Mouse (Mus musculus) forebrain, embryonic 13.5 days (tissue): ENCODE data around the gene Senp7. TPM values are rescaled to one million over a fixed set of nuclear protein-coding genes. Genes with fewer than 3 reads are reported as not detected.
"Not testable (repeated sequence)": the region's sequence is repeated elsewhere in the genome, so short reads cannot be mapped to it uniquely, and the experiment has no call there.

Experiments
- ATAC-seq: fragments of 200-750 bp; cut with Nextera tagmentation; 2 replicates; pipeline ENCODE4 v1.8.0; 2017
- H3K27ac ChIP-seq: fragments of 300-500 bp; sonication (generic); 2 replicates; pipeline ENCODE4 v1.5.1; 2015; ENCODE audit warnings: inconsistent platforms, mild to moderate bottlenecking, moderate library complexity
- H3K27me3 ChIP-seq: fragments of 300-500 bp; sonication (generic); 2 replicates; pipeline ENCODE4 v1.6.1; 2015; ENCODE audit warnings: mild to moderate bottlenecking, inconsistent platforms
- H3K36me3 ChIP-seq: fragments of 300-500 bp; sonication (generic); 2 replicates; pipeline ENCODE4 v1.6.1; 2015; ENCODE audit warnings: mild to moderate bottlenecking, inconsistent platforms; ENCODE audit not compliant: poor library complexity, severe bottlenecking
- H3K4me1 ChIP-seq: fragments of 300-500 bp; sonication (generic); 2 replicates; pipeline ENCODE4 v1.6.1; 2015; ENCODE audit warnings: inconsistent platforms
- H3K4me2 ChIP-seq: fragments of 300-500 bp; sonication (generic); 2 replicates; pipeline ENCODE4 v1.6.1; 2015; ENCODE audit warnings: inconsistent platforms, mild to moderate bottlenecking, moderate library complexity
- H3K4me3 ChIP-seq: fragments of 300-500 bp; sonication (generic); 2 replicates; pipeline ENCODE4 v1.5.1; 2015; ENCODE audit warnings: mild to moderate bottlenecking, inconsistent platforms
- H3K9ac ChIP-seq: fragments of 300-500 bp; sonication (generic); 2 replicates; pipeline ENCODE4 v1.6.1; 2015; ENCODE audit warnings: mild to moderate bottlenecking, inconsistent platforms
- H3K9me3 ChIP-seq: fragments of 300-500 bp; sonication (generic); replicated peaks from 2 replicates; pipeline ENCODE4 v1.6.1; 2016; ENCODE audit warnings: inconsistent platforms
- WGBS: fragments of 180-500 bp; shearing (Covaris S2); methylation state at CpG from one replicate; pipeline ENCODE4 v1.1.7; 2015; 5-methylcytosine and 5-hydroxymethylcytosine counted together
- polyA plus RNA-seq: library from polyadenylated mRNA; unstranded; fragments of >200 nt; fragmentation: Nextera tagmentation; extraction: Ambion mirVana; gene quantifications from 2 replicates; pipeline ENCODE4 v1.2.1, GENCODE M21; 2015

The Senp7 gene
- polyA plus RNA-seq, 1 experiment from 2014 or later = 57.6 TPM

DNA sequence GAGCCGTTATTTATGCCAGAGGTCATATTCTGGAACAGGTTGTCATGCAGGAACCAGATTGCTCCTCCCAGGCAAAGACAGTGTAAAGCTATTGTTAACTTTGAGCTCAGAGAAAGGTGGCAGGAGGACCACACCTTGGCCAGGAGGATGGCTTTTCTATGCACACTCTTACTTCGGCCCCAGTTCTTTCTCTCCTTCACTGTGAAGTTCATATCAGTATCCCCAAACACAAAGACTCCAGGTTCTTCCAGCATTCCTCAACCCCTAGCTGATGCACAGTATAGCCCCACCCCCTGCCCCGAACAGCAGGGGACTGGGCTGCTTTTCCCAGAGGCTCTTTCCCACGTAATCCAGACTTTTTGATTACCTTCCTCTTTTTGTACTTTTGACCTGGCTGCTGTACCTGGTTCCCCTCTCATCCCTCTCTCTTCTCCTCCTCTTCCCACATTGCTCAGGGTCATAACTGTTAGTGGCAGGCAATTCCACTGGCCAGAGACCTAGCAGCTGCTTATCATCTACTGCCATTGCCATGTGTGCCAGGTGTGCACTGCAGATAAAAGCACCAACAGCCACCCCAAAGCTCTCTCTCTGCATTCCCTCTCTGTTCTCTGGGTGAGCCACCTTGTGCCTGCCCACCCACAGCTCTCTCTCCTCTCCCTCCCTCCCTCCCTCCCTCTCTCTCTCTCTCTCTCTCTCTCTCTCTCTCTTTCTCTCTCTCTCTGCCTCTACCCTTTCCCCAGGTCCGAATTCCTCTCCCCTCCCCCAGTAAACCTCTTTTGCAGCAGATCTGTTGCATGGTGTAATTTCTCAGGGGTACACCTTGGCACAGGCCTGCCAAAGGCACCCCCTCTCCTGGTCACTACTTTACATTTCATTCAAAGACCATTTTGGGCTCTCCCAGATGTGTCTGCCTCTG, 23.4 kb downstream of the Senp7 start:
- WGBS = 42% methylated on average over 5 of the region's 5 CpGs
- Histone ChIP-seq H3K4me2 (no peak overlapping the region), H3K9me3 (no peaks in the 10 kb centered on the region), H3K27me3 (no peaks in the 10 kb centered on the region), H3K4me3 (no peak overlapping the region), H3K36me3 (no peaks in the 10 kb centered on the region), H3K27ac (no peak overlapping the region), H3K9ac (no peak overlapping the region), H3K4me1 (peaks cover 10% of the 10 kb centered on the region)
- no peak for ATAC-seq

DNA sequence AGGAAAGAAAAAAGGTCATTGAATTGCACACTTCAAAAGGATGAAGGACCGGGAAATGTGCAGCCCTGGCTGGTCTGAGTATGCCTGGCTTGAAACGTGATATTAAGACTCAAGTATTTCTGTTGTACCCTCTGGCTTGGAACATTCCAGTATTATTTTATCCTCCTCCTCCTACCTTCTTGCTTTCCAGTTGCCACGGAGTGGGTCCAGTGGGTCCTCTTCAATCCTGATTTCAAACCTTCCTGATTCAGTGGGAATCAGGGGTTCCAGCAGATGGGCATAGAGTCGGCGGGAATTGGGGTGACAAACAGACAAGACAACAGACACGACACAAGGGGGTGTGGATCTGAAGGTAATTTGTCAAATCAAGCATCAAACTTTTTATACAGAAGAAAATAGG, 24.4 kb downstream of the Senp7 start:
- WGBS = 85% methylated on average over 6 of the region's 6 CpGs
- ATAC-seq = no peak
- Histone ChIP-seq H3K4me1 (peaks cover 18% of the 10 kb centered on the region), H3K36me3 (no peaks in the 10 kb centered on the region), H3K27me3 (no peaks in the 10 kb centered on the region), H3K9me3 (no peaks in the 10 kb centered on the region), H3K4me3 (no peak overlapping the region), H3K27ac (no peak overlapping the region), H3K9ac (no peak overlapping the region), H3K4me2 (no peak overlapping the region)

DNA sequence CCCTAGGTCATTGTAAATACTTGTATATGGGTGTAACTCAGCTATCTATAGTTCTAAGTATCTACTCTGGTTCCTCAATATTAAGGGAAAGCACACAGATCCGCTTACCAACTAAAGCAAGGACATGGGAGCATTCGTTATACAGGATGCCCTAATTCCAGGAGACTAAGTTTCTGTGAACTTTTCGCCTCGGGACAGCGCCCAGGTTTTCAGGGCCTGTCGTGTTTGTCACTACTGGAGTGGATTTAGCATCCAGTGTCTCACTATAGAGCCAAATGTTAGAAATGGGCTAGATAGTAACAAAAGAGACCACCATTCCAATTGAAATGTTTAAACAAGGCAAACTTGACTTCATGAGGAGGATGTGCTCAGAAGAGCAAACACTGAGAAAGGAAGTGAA, 25.0 kb downstream of the Senp7 start:
- H3K4me2 ChIP-seq, H3K9ac ChIP-seq, H3K27me3 ChIP-seq, H3K4me3 ChIP-seq, H3K36me3 ChIP-seq, ATAC-seq, H3K27ac ChIP-seq, H3K9me3 ChIP-seq: not testable (repeated sequence)
- WGBS = 93% methylated on average over 6 of the region's 6 CpGs
- peaks cover 18% of the 10 kb centered on the region for H3K4me1 ChIP-seq

DNA sequence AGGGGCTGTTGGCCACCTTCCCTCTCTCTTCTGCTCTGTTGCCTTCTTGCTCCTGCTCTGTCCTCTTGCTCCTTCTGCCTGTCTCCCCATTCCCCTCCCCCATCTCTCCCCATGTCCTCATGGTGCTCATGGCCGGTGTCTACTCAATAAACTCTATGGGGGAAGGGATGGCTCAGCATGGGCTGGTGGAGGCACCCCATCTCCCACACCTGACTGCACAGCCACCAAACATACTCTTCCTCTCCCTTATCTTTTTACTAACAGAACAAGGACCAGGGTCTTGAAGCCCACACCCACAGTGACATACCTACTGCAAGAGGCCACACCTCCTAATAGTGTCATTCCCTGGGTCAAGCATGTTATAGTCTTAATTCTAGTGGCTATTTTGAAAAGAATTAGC, 26.0 kb downstream of the Senp7 start:
- WGBS = 100% methylated on average over 1 of the region's 1 CpGs
- Histone ChIP-seq H3K9ac (no peak overlapping the region), H3K9me3 (no peaks in the 10 kb centered on the region), H3K4me3 (no peak overlapping the region), H3K27ac (no peak overlapping the region), H3K4me1 (peaks cover 18% of the 10 kb centered on the region), H3K4me2 (no peak overlapping the region), H3K27me3 (no peaks in the 10 kb centered on the region), H3K36me3 (peaks cover 6% of the 10 kb centered on the region; the same call in 1 of the 2 replicates)
- ATAC-seq = no peak

DNA sequence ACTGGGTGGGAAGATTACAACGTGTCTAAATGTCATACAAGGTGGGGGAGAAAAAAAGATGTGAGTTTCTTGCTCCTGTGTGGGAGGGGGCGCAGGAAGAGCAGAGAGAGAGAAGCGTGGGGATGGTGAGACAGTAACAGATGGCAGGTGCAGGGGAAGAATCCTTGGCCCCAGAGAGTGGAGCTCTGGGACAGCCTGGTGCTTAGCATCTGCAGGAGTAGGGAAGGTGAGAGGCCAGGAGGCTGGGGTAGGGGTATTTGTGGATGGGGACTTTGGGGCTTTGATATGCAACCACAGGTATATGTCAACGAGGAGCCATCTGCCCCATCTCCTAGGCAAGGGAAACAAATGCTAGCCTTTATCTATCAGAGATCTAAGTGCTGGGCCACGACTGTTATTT, 26.4 kb downstream of the Senp7 start:
- Histone ChIP-seq H3K4me3 (no peak overlapping the region), H3K4me2 (no peak overlapping the region)

DNA sequence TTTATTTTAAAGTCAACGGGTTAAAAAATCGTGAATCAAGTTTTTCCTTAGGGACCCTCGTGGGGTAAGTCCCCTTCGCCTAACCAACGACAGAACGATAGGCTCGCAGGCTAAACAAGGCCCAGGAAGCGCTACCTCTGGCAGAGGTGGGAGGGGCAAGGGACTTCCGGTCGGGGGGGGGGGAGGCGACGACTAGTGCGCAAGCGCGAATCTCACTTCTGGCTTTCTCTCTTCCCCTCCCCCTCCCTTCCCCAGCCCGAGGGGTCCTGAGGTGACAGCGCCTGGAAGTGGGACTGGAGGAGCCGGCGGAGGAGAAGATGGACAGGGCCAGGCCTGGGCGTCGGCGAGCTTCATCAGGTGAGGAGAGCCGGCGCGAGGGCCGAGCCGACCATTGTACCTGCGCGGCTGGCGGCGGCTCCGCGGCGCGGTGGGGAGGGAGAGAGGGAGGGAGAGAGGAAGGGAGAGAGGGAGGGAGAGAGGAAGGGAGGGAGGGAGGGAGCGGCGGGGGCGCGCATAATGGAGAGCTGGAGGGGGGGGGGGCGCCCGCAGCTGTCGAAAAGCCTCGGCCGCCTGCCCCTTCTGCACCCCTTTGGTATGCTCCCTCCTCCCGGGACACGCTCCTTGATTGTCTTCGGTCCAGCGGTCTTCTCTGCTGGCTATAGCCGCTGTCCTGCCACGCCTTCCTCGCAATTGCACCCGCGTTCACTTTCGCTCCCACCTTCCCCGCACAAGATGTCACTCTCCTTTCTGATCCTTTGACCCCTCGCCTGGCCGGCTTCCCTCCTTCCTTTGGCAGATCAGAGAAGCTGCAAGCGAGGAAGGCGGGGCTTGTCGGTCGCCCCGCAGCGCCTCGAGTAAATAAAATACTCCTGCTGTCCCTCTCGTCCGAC, 27.3 kb downstream of the Senp7 start:
- WGBS = under 1% methylated on average over 35 of the region's 66 CpGs
- Histone ChIP-seq H3K9ac (peak overlapping the region; percentile 83), H3K9me3 (no peaks in the 10 kb centered on the region), H3K4me3 (peak overlapping the region; percentile 81), H3K27ac (peak overlapping the region; percentile 96), H3K4me2 (peak overlapping the region; percentile 68), H3K27me3 (no peaks in the 10 kb centered on the region), H3K4me1 (peaks cover 18% of the 10 kb centered on the region), H3K36me3 (peaks cover 6% of the 10 kb centered on the region; the same call in 1 of the 2 replicates)
- peak; percentile 94 for ATAC-seq

More for the DNA sequence above, 26.4 kb downstream of the Senp7 start:
- WGBS = 77% methylated on average over 5 of the region's 5 CpGs
- Histone ChIP-seq H3K9me3 (no peaks in the 10 kb centered on the region), H3K9ac (no peak overlapping the region), H3K36me3 (peaks cover 6% of the 10 kb centered on the region; the same call in 1 of the 2 replicates), H3K27ac (0 out of 2 replicates have a peak overlapping the region, but pooled peaks have one; percentile 96), H3K27me3 (no peaks in the 10 kb centered on the region), H3K4me1 (peaks cover 18% of the 10 kb centered on the region)
- no peak for ATAC-seq

DNA sequence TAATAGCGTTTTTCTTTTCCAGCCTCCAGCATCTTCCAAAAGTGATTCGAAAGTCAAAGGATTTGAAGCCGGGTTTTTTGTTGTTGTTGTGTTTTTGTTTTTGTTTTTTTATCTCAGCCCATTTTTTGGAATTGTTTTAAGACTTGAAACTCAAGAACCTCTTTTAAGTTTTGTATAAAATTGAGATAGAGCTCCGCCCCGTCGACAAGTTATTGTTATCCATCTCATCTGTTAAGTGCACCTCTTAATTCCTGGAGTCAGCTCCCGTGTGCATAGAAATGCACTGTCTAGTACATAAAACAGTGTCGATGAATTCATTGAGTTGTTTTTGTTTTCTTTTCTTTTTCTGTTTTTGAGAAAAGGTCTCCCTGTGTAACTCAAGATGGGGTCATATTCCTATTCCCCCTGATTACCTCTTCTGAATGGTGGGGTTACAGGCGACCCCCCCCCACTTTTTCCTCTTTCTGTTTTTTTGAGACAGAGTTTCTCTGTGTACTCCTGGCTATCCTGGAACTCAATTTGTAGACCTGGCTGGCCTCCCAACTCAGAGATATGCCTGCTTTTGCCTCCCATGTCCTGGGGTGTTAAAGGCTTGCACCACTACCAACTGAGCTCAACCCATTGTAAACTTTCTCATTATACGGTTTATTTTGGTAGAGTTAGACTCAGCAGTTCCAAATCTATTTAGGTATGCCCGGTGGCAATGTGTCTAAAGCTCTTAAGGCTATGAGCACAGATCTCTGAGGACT, 28.2 kb downstream of the Senp7 start:
- H3K36me3 ChIP-seq = peaks cover 6% of the 10 kb centered on the region; the same call in 1 of the 2 replicates
- H3K9me3 ChIP-seq = no peaks in the 10 kb centered on the region
- H3K4me2 ChIP-seq = peak overlapping the region; percentile 68
- H3K4me3 ChIP-seq = peak overlapping the region; percentile 81
- H3K4me1 ChIP-seq = peaks cover 18% of the 10 kb centered on the region
- H3K27me3 ChIP-seq = no peaks in the 10 kb centered on the region
- ATAC-seq = peak; percentile 4; the same call in 1 of the 2 replicates
- H3K9ac ChIP-seq = peak overlapping the region; percentile 83
- WGBS = 6% methylated on average over 11 of the region's 11 CpGs
- peak overlapping the region; percentile 96 for H3K27ac ChIP-seq

DNA sequence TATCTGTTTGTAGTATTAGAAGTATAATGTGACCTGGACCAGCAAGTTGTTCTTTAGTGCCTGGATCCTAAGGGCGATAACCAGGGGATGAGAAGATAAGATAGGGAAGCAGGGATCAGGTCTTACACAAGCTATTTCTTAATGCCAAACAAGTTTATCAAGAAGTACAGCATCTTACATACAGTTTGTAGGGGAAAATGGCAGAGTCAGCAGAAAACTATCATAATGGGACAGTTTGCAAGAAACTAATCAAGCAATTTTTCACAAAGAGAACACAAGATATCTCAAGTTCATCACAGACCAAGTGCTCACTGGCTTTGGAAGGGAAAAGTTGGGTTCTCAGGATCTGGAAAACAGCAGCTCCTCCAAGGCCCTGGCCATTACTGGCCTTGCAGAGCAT, 31.3 kb downstream of the Senp7 start:
- Histone ChIP-seq H3K4me1 (peaks cover 18% of the 10 kb centered on the region), H3K27ac (no peak overlapping the region), H3K9ac (no peak overlapping the region), H3K4me3 (no peak overlapping the region), H3K4me2 (no peak overlapping the region), H3K36me3 (peaks cover 11% of the 10 kb centered on the region), H3K27me3 (no peaks in the 10 kb centered on the region), H3K9me3 (no peaks in the 10 kb centered on the region)
- WGBS = 97% methylated on average over 1 of the region's 1 CpGs
- no peak for ATAC-seq

DNA sequence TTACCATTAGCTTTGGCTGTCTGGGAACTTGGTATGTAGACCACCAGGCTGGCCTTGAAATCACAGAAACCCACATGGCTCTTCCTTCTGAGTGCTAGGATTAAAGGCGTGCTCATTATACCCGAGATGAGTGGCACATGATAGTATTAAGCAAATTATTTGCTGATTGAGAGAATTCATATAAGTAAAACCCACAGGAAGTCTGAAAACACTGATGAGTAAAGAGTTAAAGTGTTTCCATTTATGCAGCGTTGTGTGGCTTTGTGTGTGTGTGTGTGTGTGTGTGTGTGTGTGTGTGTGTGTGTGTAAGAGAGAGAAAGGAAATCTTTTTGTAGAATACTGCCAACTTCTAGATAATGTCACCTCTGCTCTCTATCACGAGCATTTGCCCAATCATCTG, 33.6 kb downstream of the Senp7 start:
- 89% methylated on average over 4 of the region's 4 CpGs for WGBS
- no peak overlapping the region for H3K4me2 ChIP-seq
- H3K36me3 ChIP-seq = peaks cover 13% of the 10 kb centered on the region
- H3K27me3 ChIP-seq = no peaks in the 10 kb centered on the region
- no peak overlapping the region for H3K27ac ChIP-seq
- peaks cover 7% of the 10 kb centered on the region; the same call in 1 of the 2 replicates for H3K4me1 ChIP-seq
- no peak overlapping the region for H3K9ac ChIP-seq
- H3K9me3 ChIP-seq = no peaks in the 10 kb centered on the region
- no peak overlapping the region for H3K4me3 ChIP-seq
- no peak for ATAC-seq

DNA sequence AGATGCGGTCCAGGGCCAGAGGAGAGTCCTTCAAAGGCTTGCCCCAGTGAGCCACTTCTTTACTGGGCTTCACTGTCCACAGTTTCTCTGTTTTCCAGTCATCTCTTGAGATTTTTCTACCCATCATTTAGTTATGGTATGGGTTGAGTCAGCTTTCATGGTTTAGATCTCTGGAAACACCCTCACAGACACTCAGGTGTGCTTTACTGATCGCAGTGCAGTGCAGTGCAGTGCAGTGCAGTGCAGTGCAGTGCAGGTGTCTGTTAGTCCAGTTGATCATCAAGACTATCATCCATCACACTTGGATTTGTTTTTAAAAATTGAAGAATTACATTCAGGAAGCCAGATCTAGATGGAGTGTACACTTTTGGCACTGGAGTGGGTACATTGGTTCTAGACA, 38.2 kb downstream of the Senp7 start:
- 97% methylated on average over 2 of the region's 2 CpGs for WGBS
- H3K9me3 ChIP-seq = no peaks in the 10 kb centered on the region
- H3K27me3 ChIP-seq = no peaks in the 10 kb centered on the region
- H3K4me2 ChIP-seq = no peak overlapping the region
- no peaks in the 10 kb centered on the region for H3K4me1 ChIP-seq
- peaks cover 7% of the 10 kb centered on the region for H3K36me3 ChIP-seq
- ATAC-seq = no peak
- no peak overlapping the region for H3K27ac ChIP-seq
- H3K9ac ChIP-seq = no peak overlapping the region
- no peak overlapping the region for H3K4me3 ChIP-seq

DNA sequence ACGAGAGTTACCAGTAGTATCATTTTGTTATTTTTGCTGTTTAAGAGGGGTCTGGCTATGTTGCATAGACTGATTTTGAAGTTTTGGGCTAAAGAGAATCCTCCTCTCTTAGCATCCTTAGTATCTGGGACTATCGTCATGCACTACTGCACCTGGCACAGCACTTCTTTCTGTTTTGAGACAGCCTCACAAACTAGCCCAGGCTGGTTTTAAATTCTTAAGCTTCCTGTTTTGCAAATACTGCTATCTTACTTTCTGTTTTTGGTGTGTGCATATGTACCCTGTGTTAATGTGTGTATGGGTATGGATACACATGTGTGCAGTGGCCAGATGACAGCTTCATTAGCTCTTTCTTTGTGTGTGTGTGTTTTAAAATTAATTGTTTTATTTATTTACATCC, 42.2 kb downstream of the Senp7 start:
- no peak overlapping the region for H3K27ac ChIP-seq
- ATAC-seq = no peak
- no peaks in the 10 kb centered on the region for H3K27me3 ChIP-seq
- no peak overlapping the region for H3K4me3 ChIP-seq
- no peak overlapping the region for H3K4me2 ChIP-seq
- WGBS = 96% methylated on average over 2 of the region's 2 CpGs
- no peaks in the 10 kb centered on the region for H3K9me3 ChIP-seq
- peaks cover 11% of the 10 kb centered on the region for H3K36me3 ChIP-seq
- no peaks in the 10 kb centered on the region for H3K4me1 ChIP-seq
- no peak overlapping the region for H3K9ac ChIP-seq
